Mouse (Mus musculus): Measurements from ENCODE around the gene Rab5b. TPM values are rescaled to one million over a fixed set of nuclear protein-coding genes. Genes with fewer than 3 reads are reported as not detected.

Gene Rab5b
- 60.4 and 62.1 TPM in 2 replicates for polyA plus RNA-seq (2015; fragmentation: Nextera tagmentation; extraction: Ambion mirVana)

GRCm38 (mm10) chr10:128695992-128696807 lies at the start of gene Rab5b:
Gene Rab5b (minus strand): TSS chr10:128696264.
- peaks cover 36% of the 10 kb centered on the region for H3K36me3 ChIP-seq
- H3K4me3 ChIP-seq = peak within 1 kb of the TSS; percentile 91
- H3K27me3 ChIP-seq (replicated peaks) = no peaks in the 10 kb centered on the region
- H3K9ac ChIP-seq = peak within 1 kb of the TSS; percentile 97
- WGBS = under 1% methylated on average over 40 of the region's 40 CpGs
- H3K9me3 ChIP-seq = no peaks in the 10 kb centered on the region
- H3K4me2 ChIP-seq = peak within 1 kb of the TSS; percentile 71
- H3K4me1 ChIP-seq = peaks cover 41% of the 10 kb centered on the region
- ATAC-seq (ENCODE audit: extremely low read depth, insufficient number of reproducible peaks, low FRiP score, low TSS enrichment) = peak; percentile 97
- peak within 1 kb of the TSS; percentile 99 for H3K27ac ChIP-seq (replicated peaks)

GRCm38 (mm10) chr10:128744680-128745601 lies 48.9 kb upstream of the Rab5b start, which contains the start of gene Dgka:
Gene Dgka (minus strand): TSS chr10:128744855.
- Histone ChIP-seq H3K9me3 (no peaks in the 10 kb centered on the region), H3K4me1 (peaks cover 41% of the 10 kb centered on the region), H3K4me2 (peak within 1 kb of the TSS; percentile 95), H3K36me3 (no peaks in the 10 kb centered on the region), H3K4me3 (peak within 1 kb of the TSS; percentile 62), H3K27me3 (replicated peaks) (peaks cover 18% of the 10 kb centered on the region), H3K9ac (peak within 1 kb of the TSS; percentile 81), H3K27ac (replicated peaks) (peak within 1 kb of the TSS; percentile 44)
- 17% methylated on average over 18 of the region's 18 CpGs for WGBS
- no peak for ATAC-seq (ENCODE audit: extremely low read depth, insufficient number of reproducible peaks, low FRiP score, low TSS enrichment)

GRCm38 (mm10) chr10:128744211-128744610 lies 48.1 kb upstream of the Rab5b start:
- H3K27ac ChIP-seq (replicated peaks) = peak overlapping the region; percentile 44

GRCm38 (mm10) chr10:128743791-128744191 lies 47.7 kb upstream of the Rab5b start:
- Histone ChIP-seq H3K4me3 (peak overlapping the region; percentile 62), H3K9me3 (no peaks in the 10 kb centered on the region), H3K9ac (peak overlapping the region; percentile 81), H3K36me3 (no peaks in the 10 kb centered on the region), H3K27me3 (replicated peaks) (peaks cover 18% of the 10 kb centered on the region), H3K4me1 (peaks cover 30% of the 10 kb centered on the region), H3K27ac (replicated peaks) (peak overlapping the region; percentile 44), H3K4me2 (peak overlapping the region; percentile 95)
- WGBS = under 1% methylated on average over 37 of the region's 37 CpGs
- peak; percentile 27; the same call in 1 of the 2 replicates for ATAC-seq (ENCODE audit: extremely low read depth, insufficient number of reproducible peaks, low FRiP score, low TSS enrichment)

More at GRCm38 (mm10) chr10:128744211-128744610, 48.1 kb upstream of the Rab5b start:
- peak overlapping the region; percentile 81 for H3K9ac ChIP-seq
- ATAC-seq (ENCODE audit: extremely low read depth, insufficient number of reproducible peaks, low FRiP score, low TSS enrichment) = no peak
- peak overlapping the region; percentile 95 for H3K4me2 ChIP-seq
- peaks cover 34% of the 10 kb centered on the region for H3K4me1 ChIP-seq
- no peaks in the 10 kb centered on the region for H3K36me3 ChIP-seq
- H3K9me3 ChIP-seq = no peaks in the 10 kb centered on the region
- H3K4me3 ChIP-seq = peak overlapping the region; percentile 62
- H3K27me3 ChIP-seq (replicated peaks) = peaks cover 18% of the 10 kb centered on the region
- 13% methylated on average over 8 of the region's 8 CpGs for WGBS

- no peak for ATAC-seq (ENCODE audit: extremely low read depth, insufficient number of reproducible peaks, low FRiP score, low TSS enrichment)
- 4% methylated on average over 7 of the region's 7 CpGs for WGBS
- H3K27ac ChIP-seq (replicated peaks) = peak overlapping the region; percentile 44; the same call in 1 of the 2 replicates
- peak overlapping the region; percentile 81 for H3K9ac ChIP-seq
- H3K9me3 ChIP-seq = no peaks in the 10 kb centered on the region
- H3K27me3 ChIP-seq (replicated peaks) = peaks cover 18% of the 10 kb centered on the region
- peak overlapping the region; percentile 95 for H3K4me2 ChIP-seq
- peaks cover 30% of the 10 kb centered on the region for H3K4me1 ChIP-seq
- H3K4me3 ChIP-seq = peak overlapping the region; percentile 62
- H3K36me3 ChIP-seq = no peaks in the 10 kb centered on the region
Measured at GRCm38 (mm10) chr10:128743235-128743634, 47.2 kb upstream of the Rab5b start.

GRCm38 (mm10) chr10:128742616-128743015 lies 46.6 kb upstream of the Rab5b start:
- Histone ChIP-seq H3K9me3 (no peaks in the 10 kb centered on the region), H3K4me3 (peak overlapping the region; percentile 62), H3K9ac (no peak overlapping the region; the same call in 1 of the 2 replicates), H3K4me1 (peaks cover 33% of the 10 kb centered on the region), H3K36me3 (no peaks in the 10 kb centered on the region), H3K27ac (replicated peaks) (no peak overlapping the region), H3K27me3 (replicated peaks) (peaks cover 18% of the 10 kb centered on the region), H3K4me2 (peak overlapping the region; percentile 95)
- ATAC-seq (ENCODE audit: extremely low read depth, insufficient number of reproducible peaks, low FRiP score, low TSS enrichment) = no peak
- WGBS = 30% methylated on average over 4 of the region's 4 CpGs

- 38% methylated on average over 2 of the region's 2 CpGs for WGBS
- H3K4me1 ChIP-seq = peaks cover 32% of the 10 kb centered on the region
- no peak for ATAC-seq (ENCODE audit: extremely low read depth, insufficient number of reproducible peaks, low FRiP score, low TSS enrichment)
- no peaks in the 10 kb centered on the region for H3K36me3 ChIP-seq
- no peak overlapping the region for H3K4me2 ChIP-seq
- no peak overlapping the region for H3K27ac ChIP-seq (replicated peaks)
- no peak overlapping the region for H3K4me3 ChIP-seq
- no peaks in the 10 kb centered on the region for H3K9me3 ChIP-seq
- H3K27me3 ChIP-seq (replicated peaks) = peaks cover 18% of the 10 kb centered on the region
- H3K9ac ChIP-seq = no peak overlapping the region
Measured at GRCm38 (mm10) chr10:128740296-128740695, 44.2 kb upstream of the Rab5b start.

- 3% methylated on average over 15 of the region's 15 CpGs for whole genome bisulfite sequencing
- Histone ChIP-seq H3K27ac (replicated peaks) (no peak overlapping the region), H3K9ac (peak overlapping the region; percentile 64), H3K36me3 (peaks cover 20% of the 10 kb centered on the region), H3K4me1 (peaks cover 8% of the 10 kb centered on the region), H3K4me2 (peak overlapping the region; percentile 68), H3K9me3 (no peaks in the 10 kb centered on the region), H3K27me3 (replicated peaks) (peaks cover 9% of the 10 kb centered on the region), H3K4me3 (peak overlapping the region; percentile 36)
- peak; percentile 51; the same call in 1 of the 2 replicates for ATAC-seq (ENCODE audit: extremely low read depth, insufficient number of reproducible peaks, low FRiP score, low TSS enrichment)
Measured at GRCm38 (mm10) chr10:128737435-128737834, 41.4 kb upstream of the Rab5b start.

GRCm38 (mm10) chr10:128731992-128732391 lies 35.9 kb upstream of the Rab5b start:
- no peak for ATAC-seq (ENCODE audit: extremely low read depth, insufficient number of reproducible peaks, low FRiP score, low TSS enrichment)
- H3K4me1 ChIP-seq = peaks cover 2% of the 10 kb centered on the region; the same call in 1 of the 2 replicates
- H3K4me3 ChIP-seq = no peak overlapping the region
- no peaks in the 10 kb centered on the region for H3K9me3 ChIP-seq
- H3K27me3 ChIP-seq (replicated peaks) = no peaks in the 10 kb centered on the region
- H3K36me3 ChIP-seq = peaks cover 20% of the 10 kb centered on the region
- no peak overlapping the region for H3K9ac ChIP-seq
- H3K4me2 ChIP-seq = no peak overlapping the region
- no peak overlapping the region for H3K27ac ChIP-seq (replicated peaks)

GRCm38 (mm10) chr10:128731002-128731433 lies 35.0 kb upstream of the Rab5b start:
- Histone ChIP-seq H3K4me1 (peaks cover 2% of the 10 kb centered on the region; the same call in 1 of the 2 replicates), H3K27ac (replicated peaks) (no peak overlapping the region), H3K27me3 (replicated peaks) (no peaks in the 10 kb centered on the region), H3K36me3 (peaks cover 20% of the 10 kb centered on the region), H3K4me2 (peak overlapping the region; percentile 56), H3K9me3 (no peaks in the 10 kb centered on the region), H3K4me3 (peak overlapping the region; percentile 15; the same call in 1 of the 2 replicates), H3K9ac (peak overlapping the region; percentile 52; the same call in 1 of the 2 replicates)
- 19% methylated on average over 10 of the region's 10 CpGs for WGBS
- ATAC-seq (ENCODE audit: extremely low read depth, insufficient number of reproducible peaks, low FRiP score, low TSS enrichment) = no peak

GRCm38 (mm10) chr10:128728059-128728458 lies 32.0 kb upstream of the Rab5b start:
- Histone ChIP-seq H3K9me3 (no peaks in the 10 kb centered on the region), H3K27me3 (replicated peaks) (no peaks in the 10 kb centered on the region), H3K36me3 (peaks cover 5% of the 10 kb centered on the region), H3K4me2 (no peak overlapping the region), H3K9ac (no peak overlapping the region), H3K27ac (replicated peaks) (no peak overlapping the region), H3K4me1 (peaks cover 2% of the 10 kb centered on the region; the same call in 1 of the 2 replicates), H3K4me3 (no peak overlapping the region)
- no peak for ATAC-seq (ENCODE audit: extremely low read depth, insufficient number of reproducible peaks, low FRiP score, low TSS enrichment)
- 76% methylated on average over 5 of the region's 5 CpGs for WGBS

All from heart, embryonic 13.5 days (tissue).